In the genomic region with DNA sequence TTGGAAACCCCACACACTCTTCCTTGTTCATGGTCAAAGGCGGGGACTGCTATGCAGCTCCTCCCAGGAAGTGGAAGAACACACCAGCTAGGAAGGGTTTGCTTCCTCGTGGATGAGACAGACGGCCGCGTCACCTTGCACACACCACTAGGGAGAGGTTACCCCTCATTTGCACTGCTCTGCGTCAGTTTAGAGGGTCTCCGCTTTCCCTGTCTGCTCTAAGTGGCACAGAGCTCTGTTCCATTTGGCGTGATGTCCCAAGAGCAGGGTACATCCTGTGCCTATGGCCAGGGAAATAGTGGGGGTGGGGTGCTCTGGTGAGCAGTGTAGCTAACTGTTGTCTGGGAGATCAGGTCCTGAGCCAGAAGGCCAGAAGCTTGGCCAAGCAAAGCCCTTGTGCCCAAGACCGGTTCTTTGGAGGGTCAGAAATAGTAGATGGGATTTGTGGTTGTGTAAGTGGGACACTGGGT, we compare ENCODE assay signal across 9 mouse cellular contexts. TPM values are rescaled to one million over a fixed set of nuclear protein-coding genes. Genes with fewer than 3 reads are reported as not detected.
DNase-seq lines count a peak whose midpoint lies in the region; ATAC-seq and TF ChIP-seq lines count a peak whose summit lies in the region.
"Had no signal": no experiment of that assay in that cellular context is flagged by ENCODE, and none has a peak within 500 bp of the region (broad histone marks: within the 10 kb centered on the region; RNA-seq: fewer than 3 reads in every experiment).

No protein-coding gene starts in this region.

- no peak for TF ChIP-seq CTCF in forebrain, postnatal 0 days (IDR thresholded peaks at IDR 0.05; ENCODE audit: low read depth)

- peak; percentile 95 for DNase-seq in heart, adult 11 months
- DNase-seq in heart, postnatal 25 days (ENCODE audit: low spot score): no peak
- no peak for DNase-seq in ES-E14 (ENCODE audit: low read depth, low spot score)
- DNase-seq in forebrain, postnatal 0 days: no peak
- peak; percentile 59 for DNase-seq in skeletal muscle tissue, adult 2 months (ENCODE audit: low read depth, low spot score)
- DNase-seq in left cerebral cortex, adult 8-10 months (ENCODE audit: low spot score in 2 of 2): no peak

- H3K9me3 ChIP-seq in ES-E14 (ENCODE audit: control insufficient read depth, insufficient read depth, low read depth, low read length): no peaks in the 10 kb centered on the region
- H3K9me3 ChIP-seq in forebrain, postnatal 0 days (ENCODE audit: low read length): no peaks in the 10 kb centered on the region
- H3K9me3 ChIP-seq in limb, embryonic 12.5 days: no peaks in the 10 kb centered on the region

- peak overlapping the region in 1 of 2 experiments; percentile 8; a peak in 1 of 4 replicates for H3K4me3 ChIP-seq in ES-E14 (ENCODE audit: insufficient read depth in 1 of 2, low read depth in 1 of 2, low read length in 2 of 2, poor library complexity in 1 of 2, severe bottlenecking in 1 of 2)
- no peak overlapping the region for H3K4me3 ChIP-seq in forebrain, postnatal 0 days (ENCODE audit: low read depth, low read length)
- H3K4me3 ChIP-seq in limb, embryonic 12.5 days (replicated peaks): no peak overlapping the region

- peak overlapping the region; percentile 38; the same call in 1 of the 2 replicates for H3K9ac ChIP-seq in ES-E14 (ENCODE audit: insufficient read depth, low read depth, low read length, poor library complexity, severe bottlenecking)
- no peak overlapping the region for H3K9ac ChIP-seq in forebrain, postnatal 0 days
- H3K9ac ChIP-seq in limb, embryonic 12.5 days (replicated peaks): 0 out of 2 replicates have a peak overlapping the region, but pooled peaks have one; percentile 18

- no peaks in the 10 kb centered on the region for H3K27me3 ChIP-seq in forebrain, postnatal 0 days (ENCODE audit: insufficient read depth, low read length)
- H3K27me3 ChIP-seq in limb, embryonic 12.5 days: no peaks in the 10 kb centered on the region
- H3K27me3 ChIP-seq: Patski had no signal

- no peak overlapping the region for H3K27ac ChIP-seq in ES-E14 (ENCODE audit: insufficient read depth, low read depth, low read length, poor library complexity, severe bottlenecking)
- peak overlapping the region; percentile 35 for H3K27ac ChIP-seq in forebrain, postnatal 0 days (ENCODE audit: low read depth, low read length)
- peak overlapping the region; percentile 59 for H3K27ac ChIP-seq in limb, embryonic 12.5 days

- intact Hi-C loops in heart, postnatal 25 days (cut with DNase I): no loop called here

- H3K4me2 ChIP-seq in forebrain, postnatal 0 days (ENCODE audit: low read depth): no peak overlapping the region
- H3K4me2 ChIP-seq in limb, embryonic 12.5 days: no peak overlapping the region

- peaks cover 8 to 25% of the 10 kb centered on the region in 2 experiments for H3K4me1 ChIP-seq in ES-E14 (ENCODE audit: control insufficient read depth in 2 of 2, insufficient read depth in 2 of 2, low read length in 2 of 2, poor library complexity in 1 of 2)
- H3K4me1 ChIP-seq in forebrain, postnatal 0 days (ENCODE audit: insufficient read depth): peaks cover 21% of the 10 kb centered on the region
- H3K4me1 ChIP-seq in limb, embryonic 12.5 days (replicated peaks): peaks cover 46% of the 10 kb centered on the region

- in situ Hi-C loops in ES-E14 (cut with MboI; ENCODE audit: low sequenced_read_pairs in 2 of 2, unreplicated experiment in 2 of 2): no loop called here

- peak; percentile 1; the same call in 1 of the 2 replicates for ATAC-seq in forebrain, postnatal 0 days
- 0 out of 2 replicates have a peak, but pooled peaks have one; percentile 26 for ATAC-seq in limb, embryonic 12.5 days (ENCODE audit: insufficient number of reproducible peaks, insufficient read depth, low FRiP score, low TSS enrichment, low read depth)
- no peak for ATAC-seq in inflammation-experienced regulatory T-cells, adult 6 months
- ATAC-seq: Patski had no signal

- no peaks in the 10 kb centered on the region for H3K36me3 ChIP-seq in ES-E14 (ENCODE audit: control insufficient read depth, insufficient read depth, low read length, poor library complexity, severe bottlenecking)
- peaks cover 55% of the 10 kb centered on the region for H3K36me3 ChIP-seq in forebrain, postnatal 0 days (ENCODE audit: insufficient read depth)
- H3K36me3 ChIP-seq in limb, embryonic 12.5 days: peaks cover 47% of the 10 kb centered on the region

- 73% methylated on average over 9 of the region's 9 CpGs for WGBS in forebrain, postnatal 0 days
- WGBS in limb, embryonic 12.5 days: 75% methylated on average over 9 of the region's 9 CpGs

TF ChIP-seq in ES-E14, 5 proteins besides CTCF, POLR2A, EP300 and RAD21:
- no peak for TF ChIP-seq ZC3H11A (IDR thresholded peaks at IDR 0.05; ENCODE audit: borderline replicate concordance, low read depth, low read length)
- TF ChIP-seq ZNF384 (IDR thresholded peaks at IDR 0.05; ENCODE audit: low read depth, low read length): no peak
- no peak for TF ChIP-seq CHD2 (IDR thresholded peaks at IDR 0.05; ENCODE audit: low read depth, low read length)
- no peak for TF ChIP-seq MAFK (IDR thresholded peaks at IDR 0.05; ENCODE audit: insufficient read depth, low read depth, low read length)
- no peak for TF ChIP-seq HCFC1 (IDR thresholded peaks at IDR 0.05; ENCODE audit: borderline replicate concordance, insufficient read depth, low read length)
TF ChIP-seq in ES-E14: peak in this region for 0.

RNA-seq across cellular contexts. Expression of a gene that starts 13.7 kb away (rescaled TPM):
- total RNA-seq in heart, postnatal 25 days (2021): 100 to 1,000 TPM; 102 to 117 TPM
- 7.7 and 9.0 TPM in 2 replicates for total RNA-seq in ES-E14 (2012; rRNA removed)
- 1,003 and 1,159 TPM in 2 replicates for total RNA-seq in forebrain, postnatal 0 days (2014; rRNA removed)
- polyA plus RNA-seq in forebrain, postnatal 0 days (2015; fragmentation: Nextera tagmentation; extraction: Ambion mirVana): 223 and 233 TPM in 2 replicates
- 22.3 and 24.9 TPM in 2 replicates for polyA plus RNA-seq in limb, embryonic 12.5 days (2016; fragmentation: Nextera tagmentation; extraction: Ambion mirVana)
- 1 to 10 TPM; 1.3 to 6.3 (median 5.2) TPM for polyA plus RNA-seq in inflammation-experienced regulatory T-cells, adult 6 months (2017; shearing (Covaris generic))
- total RNA-seq in left cerebral cortex, adult 8-10 months (2022): 100 to 1,000 TPM; 713 to 794 (median 760) TPM

RNA-seq across cellular contexts. Expression of a gene that starts 20.9 kb away (rescaled TPM):
- total RNA-seq in heart, postnatal 25 days (2021): 100 to 1,000 TPM in 1 of 2 experiments, 10 to 100 TPM in 1; 61.2 to 129 TPM
- 2.9 and 3.3 TPM in 2 replicates for total RNA-seq in ES-E14 (2012; rRNA removed)
- total RNA-seq in forebrain, postnatal 0 days (2014; rRNA removed): 4.5 and 6.7 TPM in 2 replicates
- 10.8 and 11.4 TPM in 2 replicates for polyA plus RNA-seq in forebrain, postnatal 0 days (2015; fragmentation: Nextera tagmentation; extraction: Ambion mirVana)
- polyA plus RNA-seq in limb, embryonic 12.5 days (2016; fragmentation: Nextera tagmentation; extraction: Ambion mirVana): 0.79 and 1.0 TPM in 2 replicates
- polyA plus RNA-seq in inflammation-experienced regulatory T-cells, adult 6 months (2017; shearing (Covaris generic)): 1 to 10 TPM; 6.5 to 8.4 (median 7.3) TPM
- 100 to 1,000 TPM; 137 to 177 (median 145) TPM for total RNA-seq in left cerebral cortex, adult 8-10 months (2022)

RNA-seq across cellular contexts. Expression of a gene that starts 25.0 kb away (rescaled TPM):
- total RNA-seq in heart, postnatal 25 days (2021): 10 to 100 TPM; 45.2 to 48.8 TPM
- total RNA-seq in ES-E14 (2012; rRNA removed): 53.5 and 75.7 TPM in 2 replicates
- total RNA-seq in forebrain, postnatal 0 days (2014; rRNA removed): 54.0 and 66.5 TPM in 2 replicates
- 46.4 and 49.3 TPM in 2 replicates for polyA plus RNA-seq in forebrain, postnatal 0 days (2015; fragmentation: Nextera tagmentation; extraction: Ambion mirVana)
- 74.4 and 79.3 TPM in 2 replicates for polyA plus RNA-seq in limb, embryonic 12.5 days (2016; fragmentation: Nextera tagmentation; extraction: Ambion mirVana)
- 10 to 100 TPM; 23.8 to 32.5 (median 28.3) TPM for polyA plus RNA-seq in inflammation-experienced regulatory T-cells, adult 6 months (2017; shearing (Covaris generic))
- 100 to 1,000 TPM; 109 to 128 (median 117) TPM for total RNA-seq in left cerebral cortex, adult 8-10 months (2022)

RNA-seq across cellular contexts. Expression of a gene that starts 41.1 kb away (rescaled TPM):
- total RNA-seq in heart, postnatal 25 days (2021): 10 to 100 TPM; 73.0 to 78.1 TPM
- 18.3 and 27.1 TPM in 2 replicates for total RNA-seq in ES-E14 (2012; rRNA removed)
- 87.2 and 94.6 TPM in 2 replicates for total RNA-seq in forebrain, postnatal 0 days (2014; rRNA removed)
- 16.3 and 24.1 TPM in 2 replicates for polyA plus RNA-seq in forebrain, postnatal 0 days (2015; fragmentation: Nextera tagmentation; extraction: Ambion mirVana)
- 32.7 and 35.3 TPM in 2 replicates for polyA plus RNA-seq in limb, embryonic 12.5 days (2016; fragmentation: Nextera tagmentation; extraction: Ambion mirVana)
- 10 to 100 TPM; 16.7 to 26.3 (median 20.4) TPM for polyA plus RNA-seq in inflammation-experienced regulatory T-cells, adult 6 months (2017; shearing (Covaris generic))
- 100 to 1,000 TPM; 167 to 198 (median 186) TPM for total RNA-seq in left cerebral cortex, adult 8-10 months (2022)

RNA-seq across cellular contexts. Expression of a gene that starts 50.5 kb away (rescaled TPM):
- 10 to 100 TPM; 22.4 to 25.5 TPM for total RNA-seq in heart, postnatal 25 days (2021)
- 11.7 and 14.6 TPM in 2 replicates for total RNA-seq in ES-E14 (2012; rRNA removed)
- 22.5 and 27.2 TPM in 2 replicates for total RNA-seq in forebrain, postnatal 0 days (2014; rRNA removed)
- polyA plus RNA-seq in forebrain, postnatal 0 days (2015; fragmentation: Nextera tagmentation; extraction: Ambion mirVana): 29.5 and 37.4 TPM in 2 replicates
- polyA plus RNA-seq in limb, embryonic 12.5 days (2016; fragmentation: Nextera tagmentation; extraction: Ambion mirVana): 48.1 and 54.1 TPM in 2 replicates
- polyA plus RNA-seq in inflammation-experienced regulatory T-cells, adult 6 months (2017; shearing (Covaris generic)): 10 to 100 TPM in 2 of 3 experiments, 1 to 10 TPM in 1; 8.7 to 14.8 (median 11.6) TPM
- 10 to 100 TPM; 53.6 to 57.8 (median 54.1) TPM for total RNA-seq in left cerebral cortex, adult 8-10 months (2022)

Comparison
In these comparisons a context has a peak if more than half of its experiments do, and no peak if none do; other contexts are left out.
1. DNase-seq: peak in heart, adult 11 months (single experiment) and skeletal muscle tissue, adult 2 months (single experiment); none in heart, postnatal 25 days (single experiment), ES-E14 (single experiment), forebrain, postnatal 0 days (single experiment) and left cerebral cortex, adult 8-10 months (0 of 2).
2. RNA of a gene that starts 13.7 kb away (total RNA-seq): 1,003 to 1,159 TPM in forebrain, postnatal 0 days, 713 to 794 TPM in left cerebral cortex, adult 8-10 months and 102 to 117 TPM in heart, postnatal 25 days; 7.7 to 9.0 TPM in ES-E14; every median in the first group is over 10 times any median in the second.